Mouse (Mus musculus) liver, embryonic 16.5 days (tissue): ENCODE results near the gene Tnrc6c. TPM values are rescaled to one million over a fixed set of nuclear protein-coding genes. Genes with fewer than 3 reads are reported as not detected.

Source experiments
- ATAC-seq: fragments of 200-750 bp; cut with Nextera tagmentation; 2 replicates; pipeline ENCODE4 v1.8.0; 2017; ENCODE audit warnings: low read depth, mild to moderate bottlenecking, moderate number of reproducible peaks, moderate library complexity
- H3K27ac ChIP-seq: fragments of 300-500 bp; sonication (generic); 2 replicates; pipeline ENCODE4 v1.5.1; 2014; ENCODE audit warnings: mild to moderate bottlenecking, low read length
- H3K27me3 ChIP-seq: fragments of 300-500 bp; sonication (generic); 2 replicates; pipeline ENCODE4 v1.6.1; 2014; ENCODE audit warnings: low read depth, low read length, mixed read lengths; ENCODE audit not compliant: control insufficient read depth, insufficient read depth
- H3K36me3 ChIP-seq: fragments of 300-500 bp; sonication (generic); 2 replicates; pipeline ENCODE4 v1.6.1; 2014; ENCODE audit warnings: mild to moderate bottlenecking; ENCODE audit not compliant: control insufficient read depth, insufficient read depth
- H3K4me1 ChIP-seq: fragments of 300-500 bp; sonication (generic); 2 replicates; pipeline ENCODE4 v1.6.1; 2014; ENCODE audit warnings: low read depth, low read length, mixed read lengths; ENCODE audit not compliant: control insufficient read depth
- H3K4me2 ChIP-seq: fragments of 300-500 bp; sonication (generic); 2 replicates; pipeline ENCODE4 v1.6.1; 2014; ENCODE audit warnings: low read depth, low read length, mixed read lengths
- H3K4me3 ChIP-seq: fragments of 300-500 bp; sonication (generic); 2 replicates; pipeline ENCODE4 v1.5.1; 2014; ENCODE audit warnings: low read depth, mild to moderate bottlenecking, low read length
- H3K9ac ChIP-seq: fragments of 300-500 bp; sonication (generic); 2 replicates; pipeline ENCODE4 v1.6.1; 2014; ENCODE audit warnings: low read depth, low read length
- H3K9me3 ChIP-seq: fragments of 300-500 bp; sonication (generic); replicated peaks from 2 replicates; pipeline ENCODE4 v1.6.1; 2016; ENCODE audit warnings: low read length; ENCODE audit not compliant: control insufficient read depth
- WGBS: fragments of 180-500 bp; shearing (Covaris S2); extraction: QIAGEN DNeasy Blood & Tissue Kit; methylation state at CpG from one replicate; pipeline ENCODE4 v1.1.7; 2014; ENCODE audit not compliant: insufficient replicate concordance; 5-methylcytosine and 5-hydroxymethylcytosine counted together
- polyA plus RNA-seq: library from polyadenylated mRNA; unstranded; fragments of >200 nt; fragmentation: Nextera tagmentation; extraction: Ambion mirVana; gene quantifications from 2 replicates; pipeline ENCODE4 v1.2.1, GENCODE M21; 2015

Gene Tnrc6c
- polyA plus RNA-seq, 1 experiment from 2014 or later = 2.1 TPM

DNA sequence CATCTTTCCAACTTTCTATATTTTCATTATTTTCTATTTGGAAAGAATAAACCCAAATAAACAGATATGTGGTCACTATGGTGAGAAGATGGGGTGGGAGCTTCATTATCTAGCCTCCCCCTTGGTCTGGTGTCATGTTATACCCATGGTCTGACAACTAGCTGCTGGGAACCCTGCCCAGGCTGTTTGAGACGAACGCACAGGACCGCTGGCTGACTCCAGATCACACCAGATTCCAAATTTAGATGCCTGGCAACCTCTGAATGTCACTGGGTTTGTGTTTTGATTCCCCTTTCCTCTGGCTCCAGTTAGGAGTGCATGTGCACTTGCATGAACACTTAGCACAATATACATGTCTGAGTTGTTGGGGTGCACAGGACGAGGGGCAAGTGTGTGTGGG, 7.3 kb upstream of the Tnrc6c start:
- Histone ChIP-seq H3K4me2 (no peak overlapping the region), H3K9me3 (no peaks in the 10 kb centered on the region), H3K4me1 (no peaks in the 10 kb centered on the region), H3K27ac (no peak overlapping the region), H3K36me3 (no peaks in the 10 kb centered on the region), H3K9ac (no peak overlapping the region), H3K27me3 (peaks cover 2% of the 10 kb centered on the region), H3K4me3 (no peak overlapping the region)
- ATAC-seq = no peak
- 71% methylated on average over 4 of the region's 4 CpGs for WGBS

DNA sequence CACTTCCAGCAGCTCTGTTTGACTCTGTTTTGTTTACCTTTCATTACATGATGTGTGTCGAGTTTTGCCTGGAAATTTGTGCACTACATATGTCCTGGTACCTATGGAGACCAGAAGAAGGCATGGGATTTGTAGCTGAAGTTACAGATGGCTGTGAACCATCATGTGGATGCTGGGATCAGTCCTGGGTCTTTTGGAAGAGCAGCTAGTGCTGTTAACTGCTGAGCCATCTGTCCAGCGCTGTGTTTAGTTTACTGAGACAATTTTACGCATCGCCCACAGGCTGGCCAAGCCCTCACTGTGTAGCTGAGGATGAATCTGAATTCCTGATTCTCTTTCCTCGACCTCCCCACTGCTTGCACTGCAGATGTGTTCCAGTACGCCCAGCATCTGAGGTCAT, 6.1 kb upstream of the Tnrc6c start:
- no peaks in the 10 kb centered on the region for H3K9me3 ChIP-seq
- H3K27ac ChIP-seq = no peak overlapping the region
- H3K4me3 ChIP-seq = no peak overlapping the region
- H3K9ac ChIP-seq = no peak overlapping the region
- H3K4me2 ChIP-seq = no peak overlapping the region
- peaks cover 14% of the 10 kb centered on the region for H3K27me3 ChIP-seq
- no peaks in the 10 kb centered on the region; the same call in 1 of the 2 replicates for H3K4me1 ChIP-seq
- no peak for ATAC-seq
- 54% methylated on average over 6 of the region's 6 CpGs for WGBS
- H3K36me3 ChIP-seq = no peaks in the 10 kb centered on the region

DNA sequence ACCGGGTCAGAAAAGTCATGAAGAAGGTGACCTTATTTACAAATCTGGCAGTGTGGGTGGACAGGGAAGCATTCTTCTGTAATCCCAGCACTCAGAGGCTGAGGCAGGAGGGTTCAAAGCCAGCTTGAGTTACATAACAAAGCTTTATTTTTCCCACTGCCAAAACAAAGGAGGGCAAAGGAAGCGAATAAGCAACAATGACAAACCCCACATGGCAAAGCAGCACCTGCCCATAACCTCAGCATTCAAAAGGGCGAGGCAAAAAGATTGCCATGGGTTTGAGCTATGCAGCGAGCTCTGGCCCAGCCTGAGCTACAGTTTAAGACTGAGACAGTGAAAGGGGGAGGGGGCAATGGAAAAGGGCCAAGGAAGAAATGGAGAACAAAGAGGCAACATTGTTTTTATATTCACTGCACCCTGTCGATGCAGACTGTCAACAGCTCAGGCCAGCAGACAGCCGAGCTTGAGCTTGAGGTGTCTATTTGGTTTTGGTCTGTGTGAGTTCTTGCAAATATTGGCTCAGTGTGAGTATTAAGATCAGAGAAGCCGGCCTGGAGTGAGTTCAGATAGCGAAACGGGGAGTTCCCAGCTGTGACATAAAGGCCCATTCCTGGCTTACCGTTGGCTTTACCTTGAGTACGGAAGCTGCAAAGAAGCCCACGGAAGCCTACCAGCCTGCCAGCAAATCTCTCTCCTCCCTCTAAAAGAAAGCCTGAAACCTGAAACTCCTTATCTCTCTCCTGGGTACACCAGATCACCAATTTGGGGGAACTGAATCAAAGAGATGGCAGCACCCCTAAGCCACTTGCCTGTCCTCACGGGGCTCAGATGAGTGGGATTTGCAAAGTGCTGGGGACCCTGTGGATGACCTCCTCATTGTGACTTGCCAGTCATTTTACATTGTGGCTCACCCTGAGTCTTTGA, 3.1 kb upstream of the Tnrc6c start:
- H3K4me3 ChIP-seq = no peak overlapping the region
- H3K4me2 ChIP-seq = no peak overlapping the region
- H3K27me3 ChIP-seq = peaks cover 26% of the 10 kb centered on the region
- no peak for ATAC-seq
- H3K4me1 ChIP-seq = peaks cover 14% of the 10 kb centered on the region
- no peak overlapping the region for H3K9ac ChIP-seq
- 51% methylated on average over 13 of the region's 13 CpGs for whole genome bisulfite sequencing
- no peaks in the 10 kb centered on the region for H3K36me3 ChIP-seq
- no peaks in the 10 kb centered on the region for H3K9me3 ChIP-seq
- H3K27ac ChIP-seq = no peak overlapping the region

DNA sequence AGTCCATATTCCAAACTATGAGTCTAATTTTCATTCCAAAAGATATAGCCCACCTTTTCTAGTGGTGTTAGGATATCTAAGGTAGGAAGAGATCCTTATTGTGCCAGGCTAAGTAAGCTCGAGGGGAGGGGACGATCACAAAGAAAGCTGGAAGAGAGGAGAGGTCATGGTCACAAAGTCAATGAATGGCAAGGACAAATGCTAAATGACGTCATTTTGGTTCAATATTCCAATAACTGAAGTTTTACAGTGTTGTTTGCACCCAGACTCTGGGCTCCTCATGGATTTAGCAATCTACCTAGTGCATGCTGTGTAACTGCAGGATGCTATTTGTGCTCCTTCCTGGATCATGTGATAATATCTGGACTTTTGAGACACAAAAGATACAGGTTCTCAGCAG, 1.2 kb upstream of the Tnrc6c start:
- H3K27ac ChIP-seq = no peak overlapping the region
- peaks cover 26% of the 10 kb centered on the region for H3K27me3 ChIP-seq
- no peak overlapping the region for H3K4me2 ChIP-seq
- H3K4me1 ChIP-seq = peaks cover 25% of the 10 kb centered on the region
- no peak overlapping the region for H3K9ac ChIP-seq
- no peaks in the 10 kb centered on the region for H3K9me3 ChIP-seq
- no peak overlapping the region for H3K4me3 ChIP-seq
- no peaks in the 10 kb centered on the region for H3K36me3 ChIP-seq
- ATAC-seq = no peak
- WGBS = 39% methylated on average over 3 of the region's 3 CpGs

DNA sequence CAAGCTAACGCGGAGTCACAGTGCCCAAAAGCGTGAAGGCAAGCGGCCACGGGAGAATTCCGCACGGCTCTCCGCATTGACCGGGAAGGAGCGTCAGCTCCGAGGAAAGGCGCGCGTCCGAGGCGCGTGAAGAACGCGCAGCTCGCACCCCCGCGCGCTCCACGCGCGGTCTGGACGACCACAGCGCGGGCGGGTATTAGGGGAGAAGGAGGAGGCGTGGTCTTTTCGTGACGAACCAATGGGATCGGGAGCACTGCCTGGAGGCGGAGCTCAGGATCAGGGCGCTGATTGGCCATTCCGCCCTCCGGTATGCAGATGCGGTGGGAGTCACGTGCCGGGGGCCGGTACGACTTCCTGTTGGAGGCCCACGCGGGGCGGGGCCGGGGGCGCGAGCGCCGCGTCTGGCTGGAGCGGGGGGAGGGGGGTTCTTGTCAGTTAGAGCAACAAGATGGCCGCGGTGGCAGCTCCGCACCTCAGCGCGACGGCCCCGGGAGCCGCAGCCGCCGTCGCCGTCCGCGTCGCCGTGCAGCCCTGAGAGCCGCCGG, 363 bp downstream of the Tnrc6c start:
- under 1% methylated on average over 66 of the region's 71 CpGs for whole genome bisulfite sequencing
- Histone ChIP-seq H3K9me3 (no peaks in the 10 kb centered on the region), H3K4me2 (peak overlapping the region; percentile 98), H3K4me1 (peaks cover 25% of the 10 kb centered on the region), H3K36me3 (no peaks in the 10 kb centered on the region), H3K27ac (peak overlapping the region; percentile 79), H3K9ac (peak overlapping the region; percentile 80), H3K27me3 (peaks cover 26% of the 10 kb centered on the region), H3K4me3 (peak overlapping the region; percentile 85)
- ATAC-seq = peak; percentile 96

DNA sequence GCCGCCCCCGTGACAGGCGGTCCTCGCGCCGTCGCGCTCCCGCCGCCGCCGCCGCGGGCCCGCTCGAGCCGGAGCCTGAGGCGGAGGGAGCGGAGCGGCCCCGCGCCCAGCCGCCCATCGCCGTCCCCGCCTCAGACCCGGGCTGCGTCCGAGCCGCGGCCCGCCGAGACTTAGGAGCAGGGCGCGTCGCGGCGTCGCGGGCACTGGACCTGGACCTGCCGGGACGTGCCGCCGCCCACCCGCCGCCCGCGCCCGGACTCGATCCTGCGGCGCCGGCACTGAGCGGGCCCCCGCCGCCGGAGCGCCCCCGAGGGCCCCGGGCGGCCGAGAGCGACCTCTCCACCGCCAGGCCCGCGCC, 824 bp downstream of the Tnrc6c start:
- peak overlapping the region; percentile 79 for H3K27ac ChIP-seq
- WGBS = under 1% methylated on average over 49 of the region's 66 CpGs
- peak; percentile 35 for ATAC-seq
- no peaks in the 10 kb centered on the region for H3K36me3 ChIP-seq
- H3K4me3 ChIP-seq = peak overlapping the region; percentile 85
- H3K9ac ChIP-seq = peak overlapping the region; percentile 80
- H3K4me2 ChIP-seq = peak overlapping the region; percentile 98
- H3K4me1 ChIP-seq = peaks cover 25% of the 10 kb centered on the region
- H3K9me3 ChIP-seq = no peaks in the 10 kb centered on the region
- peaks cover 26% of the 10 kb centered on the region for H3K27me3 ChIP-seq

DNA sequence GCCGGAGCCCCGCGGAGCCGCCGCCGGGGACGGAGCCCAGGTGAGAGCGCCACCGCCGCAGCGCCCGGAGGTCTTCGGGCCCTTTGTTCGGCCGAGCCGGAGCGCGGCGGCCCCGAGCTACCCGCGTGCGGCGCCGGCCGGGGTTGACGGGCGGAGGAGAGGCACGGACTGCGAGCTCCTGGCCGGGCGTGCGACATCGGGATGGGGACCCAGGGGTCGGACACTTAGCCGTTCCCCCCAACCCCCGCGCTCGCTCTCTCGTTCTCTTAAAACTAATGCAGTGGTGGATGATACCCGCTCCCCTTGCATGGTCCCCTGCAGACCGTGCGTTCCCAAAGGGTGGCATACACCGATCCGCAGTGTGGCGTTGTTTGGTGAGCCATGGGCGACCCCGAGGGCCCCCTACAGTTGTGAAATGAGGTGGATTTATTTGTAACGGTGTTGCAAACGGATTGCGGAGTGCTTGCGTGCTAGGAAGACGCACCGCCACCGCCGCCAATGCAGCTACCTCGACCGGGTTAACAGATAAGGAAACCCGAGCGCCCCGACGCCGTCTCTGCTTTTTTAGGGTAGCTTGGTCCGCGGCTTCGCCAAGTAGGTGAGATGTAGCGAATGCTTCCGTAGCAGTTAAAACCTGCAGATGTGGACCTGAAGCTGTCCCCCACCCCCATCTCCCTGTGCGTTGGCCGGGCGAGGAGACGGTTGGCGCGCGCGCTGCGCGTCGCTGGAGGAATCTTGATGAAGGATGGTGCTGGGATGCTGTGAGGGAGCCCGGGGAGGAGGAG, 1.4 kb downstream of the Tnrc6c start:
- under 1% methylated on average over 74 of the region's 80 CpGs for WGBS
- H3K4me3 ChIP-seq = peak overlapping the region; percentile 85

DNA sequence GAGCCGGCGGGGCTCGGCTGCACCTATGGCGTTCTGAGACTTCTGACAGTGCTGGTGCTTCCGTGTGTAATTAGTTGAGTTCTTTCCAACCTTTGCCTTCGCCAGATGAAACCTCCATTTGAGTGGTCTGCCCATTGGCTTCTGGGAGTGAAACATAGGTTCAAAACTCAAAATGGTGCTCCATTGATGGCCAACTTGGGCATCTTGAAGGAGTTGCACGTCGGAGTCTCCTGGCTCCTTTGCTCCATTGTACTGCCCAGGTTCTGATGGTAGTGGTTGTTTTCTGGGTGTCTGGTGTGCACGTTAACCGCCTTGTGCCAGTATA, 1.9 kb downstream of the Tnrc6c start:
- H3K36me3 ChIP-seq = no peaks in the 10 kb centered on the region
- peak overlapping the region; percentile 80 for H3K9ac ChIP-seq
- no peaks in the 10 kb centered on the region for H3K9me3 ChIP-seq
- H3K4me3 ChIP-seq = peak overlapping the region; percentile 85
- H3K4me2 ChIP-seq = peak overlapping the region; percentile 98
- no peak for ATAC-seq
- H3K27ac ChIP-seq = no peak overlapping the region
- H3K27me3 ChIP-seq = peaks cover 26% of the 10 kb centered on the region
- peaks cover 25% of the 10 kb centered on the region for H3K4me1 ChIP-seq
- WGBS = 12% methylated on average over 10 of the region's 10 CpGs

More for the DNA sequence above, 1.4 kb downstream of the Tnrc6c start:
- Histone ChIP-seq H3K36me3 (no peaks in the 10 kb centered on the region), H3K4me2 (peak overlapping the region; percentile 98), H3K4me1 (peaks cover 25% of the 10 kb centered on the region), H3K27ac (peak overlapping the region; percentile 79; the same call in 1 of the 2 replicates), H3K27me3 (peaks cover 26% of the 10 kb centered on the region), H3K9ac (peak overlapping the region; percentile 80), H3K9me3 (no peaks in the 10 kb centered on the region)
- ATAC-seq = no peak
